Mouse (Mus musculus) stomach, postnatal 0 days (tissue): ENCODE measurements at regions not wholly inside any gene's neighbourhood (a gene's known extent, or its start where the extent isn't known, plus 50 kb on each side); places are given as distances from the start of the nearest gene placed in this dataset.
"Not testable (repeated sequence)": the region's sequence is repeated elsewhere in the genome, so short reads cannot be mapped to it uniquely, and the experiment has no call there.

ENCODE experiments used
- CTCF ChIP-seq: IDR thresholded peaks from 2 replicates; pipeline ENCODE4 v1.5.1; 2016; ENCODE audit warnings: antibody characterized with exemption, low read depth, mild to moderate bottlenecking, moderate library complexity
- EP300 ChIP-seq: optimal IDR thresholded peaks from 2 replicates; pipeline ENCODE3; 2016; ENCODE audit warnings: antibody characterized with exemption

GRCm38 (mm10) chr13:49863846-49864245 lies 65.0 kb upstream of the Gm30302 start:
- TF ChIP-seq EP300, CTCF: not testable (repeated sequence)
